Mouse (Mus musculus) CH12.LX (cell line): Measurements from ENCODE around the gene Gm10638. TPM values are rescaled to one million over a fixed set of nuclear protein-coding genes. Genes with fewer than 3 reads are reported as not detected.

Source experiments
- DNase-seq: peaks from one replicate; pipeline ENCODE4 v3.0.0-alpha.2; 2013; ENCODE audit errors: extremely low read depth
- H3K27ac ChIP-seq: 2 replicates; pipeline ENCODE4 v1.5.1; 2012; ENCODE audit warnings: low read depth, mild to moderate bottlenecking, control low read depth, moderate library complexity; ENCODE audit not compliant: insufficient read depth
- H3K27me3 ChIP-seq: replicated peaks from 2 replicates; pipeline ENCODE3; 2012; ENCODE audit warnings: inconsistent platforms
- H3K36me3 ChIP-seq, 2 experiments: replicated peaks in 1 of 2; 2 replicates each; pipeline versions ENCODE3 to v1.6.1; 2012; ENCODE audit warnings: inconsistent platforms in 1 of 2, low read length in 1 of 2, mild to moderate bottlenecking in 1 of 2, mixed read lengths in 1 of 2, moderate library complexity in 1 of 2; ENCODE audit not compliant: control insufficient read depth in 1 of 2, insufficient read depth in 1 of 2
- H3K4me1 ChIP-seq, 2 experiments: 2 replicates each; pipeline ENCODE4 v1.6.1; 2012; ENCODE audit warnings: inconsistent platforms in 1 of 2, moderate library complexity in 1 of 2; ENCODE audit not compliant: insufficient read depth in 2 of 2, control insufficient read depth in 1 of 2
- H3K4me2 ChIP-seq: 2 replicates; pipeline ENCODE4 v1.6.1; 2012; ENCODE audit warnings: low read depth, mild to moderate bottlenecking, control low read depth; ENCODE audit not compliant: poor library complexity, insufficient read depth, severe bottlenecking
- H3K4me3 ChIP-seq, 3 experiments: fragments of 150-350 bp in 1 of 3; sonication (generic) in 1 of 3; replicated peaks in 1 of 3; 2 replicates each; pipeline versions ENCODE3 to v1.5.1; 2011 to 2012; ENCODE audit warnings: low read depth in 2 of 3, low read length in 2 of 3, mild to moderate bottlenecking in 2 of 3, moderate library complexity in 2 of 3, control low read depth in 1 of 3, improper control_type of control experiment in 1 of 3, inconsistent platforms in 1 of 3, mixed read lengths in 1 of 3; ENCODE audit not compliant: poor library complexity in 1 of 3
- H3K79me2 ChIP-seq: replicated peaks from 2 replicates; pipeline ENCODE4 v1.6.1; 2012; ENCODE audit warnings: mild to moderate bottlenecking, moderate library complexity; ENCODE audit not compliant: control insufficient read depth, poor library complexity, insufficient read depth, severe bottlenecking; ENCODE audit errors: extremely low read depth
- H3K9ac ChIP-seq: 2 replicates; pipeline ENCODE4 v1.6.1; 2012; ENCODE audit warnings: low read depth, mild to moderate bottlenecking, control low read depth, moderate library complexity; ENCODE audit not compliant: insufficient read depth
- H3K9me3 ChIP-seq: replicated peaks from 2 replicates; pipeline ENCODE3; 2012; ENCODE audit warnings: low read length, inconsistent platforms, mixed read lengths
- CHD1 ChIP-seq: IDR thresholded peaks from 2 replicates; pipeline ENCODE4 v1.6.1; 2012; ENCODE audit warnings: low read depth, low read length, improper control_type of control experiment, inconsistent platforms
- CHD2 ChIP-seq: IDR thresholded peaks from 2 replicates; pipeline ENCODE4 v1.6.1; 2011; ENCODE audit warnings: low read length, improper control_type of control experiment
- CTCF ChIP-seq, 2 experiments: IDR thresholded peaks in 1 of 2; conservative IDR thresholded peaks in 1 of 2; 2 replicates each; pipeline ENCODE4 v1.5.1; 2011 to 2012; ENCODE audit warnings: low read depth in 2 of 2, low read length in 2 of 2, improper control_type of control experiment in 1 of 2, inconsistent platforms in 1 of 2, mild to moderate bottlenecking in 1 of 2, moderate library complexity in 1 of 2
- E2F4 ChIP-seq: IDR thresholded peaks from 2 replicates; pipeline ENCODE4 v1.6.1; 2011; ENCODE audit warnings: low read depth, low read length, improper control_type of control experiment; ENCODE audit not compliant: insufficient replicate concordance
- ETS1 ChIP-seq: conservative IDR thresholded peaks from 2 replicates; pipeline ENCODE4 v1.6.1; 2012; ENCODE audit warnings: low read depth, mild to moderate bottlenecking, inconsistent platforms, low read length, improper control_type of control experiment, moderate library complexity
- IRF4 ChIP-seq: IDR thresholded peaks from 2 replicates; pipeline ENCODE4 v1.6.1; 2014; ENCODE audit warnings: low read depth, mild to moderate bottlenecking, inconsistent platforms, low read length, improper control_type of control experiment
- JUN ChIP-seq: IDR thresholded peaks from 2 replicates; pipeline ENCODE4 v1.6.1; 2011; ENCODE audit warnings: low read depth, mild to moderate bottlenecking, low read length, improper control_type of control experiment, moderate library complexity; ENCODE audit not compliant: insufficient read depth
- JUND ChIP-seq: conservative IDR thresholded peaks from 2 replicates; pipeline ENCODE4 v1.6.1; 2011; ENCODE audit warnings: low read depth, low read length, improper control_type of control experiment
- MAFK ChIP-seq: IDR thresholded peaks from 2 replicates; pipeline ENCODE4 v1.6.1; 2011; ENCODE audit warnings: low read length, improper control_type of control experiment; ENCODE audit not compliant: insufficient replicate concordance
- MAX ChIP-seq: IDR thresholded peaks from 2 replicates; pipeline ENCODE4 v1.6.1; 2011; ENCODE audit warnings: low read length, improper control_type of control experiment
- MEF2A ChIP-seq: IDR thresholded peaks from 2 replicates; pipeline ENCODE4 v1.6.1; 2014; ENCODE audit warnings: low read depth, mild to moderate bottlenecking, inconsistent platforms, low read length, improper control_type of control experiment, borderline replicate concordance
- MXI1 ChIP-seq: IDR thresholded peaks from 2 replicates; pipeline ENCODE4 v1.6.1; 2011; ENCODE audit warnings: mild to moderate bottlenecking, low read depth, low read length, improper control_type of control experiment
- MYC ChIP-seq: IDR thresholded peaks from 2 replicates; pipeline ENCODE4 v1.6.1; 2011; ENCODE audit warnings: low read depth, mild to moderate bottlenecking, improper control_type of control experiment, low read length
- NELFE ChIP-seq: IDR thresholded peaks from 2 replicates; pipeline ENCODE4 v1.6.1; 2011; ENCODE audit warnings: low read depth, low read length, improper control_type of control experiment
- NRF1 ChIP-seq: IDR thresholded peaks from 2 replicates; pipeline ENCODE4 v1.6.1; 2014; ENCODE audit warnings: low read depth, mild to moderate bottlenecking, inconsistent platforms, low read length, improper control_type of control experiment, moderate library complexity
- PAX5 ChIP-seq: IDR thresholded peaks from 2 replicates; pipeline ENCODE4 v1.6.1; 2012; ENCODE audit warnings: low read length, inconsistent platforms, mixed read lengths
- POLR2AphosphoS2 ChIP-seq: IDR thresholded peaks from 2 replicates; pipeline ENCODE4 v1.6.1; 2011; ENCODE audit warnings: low read depth, low read length, improper control_type of control experiment
- RCOR1 ChIP-seq: conservative IDR thresholded peaks from 2 replicates; pipeline ENCODE4 v1.6.1; 2012; ENCODE audit warnings: low read depth, mild to moderate bottlenecking, inconsistent platforms, low read length, improper control_type of control experiment
- SIN3A ChIP-seq: IDR thresholded peaks from 2 replicates; pipeline ENCODE4 v1.6.1; 2012; ENCODE audit warnings: low read length, improper control_type of control experiment, inconsistent platforms
- SMC3 ChIP-seq: IDR thresholded peaks from 2 replicates; pipeline ENCODE4 v1.6.1; 2011; ENCODE audit warnings: low read depth, low read length, improper control_type of control experiment
- TBP ChIP-seq: conservative IDR thresholded peaks from 2 replicates; pipeline ENCODE4 v1.6.1; 2011; ENCODE audit warnings: low read depth, low read length, improper control_type of control experiment
- TCF12 ChIP-seq: IDR thresholded peaks from 2 replicates; pipeline ENCODE4 v1.6.1; 2014; ENCODE audit warnings: low read depth, mild to moderate bottlenecking, inconsistent platforms, low read length, improper control_type of control experiment
- UBTF ChIP-seq: IDR thresholded peaks from 2 replicates; pipeline ENCODE4 v1.6.1; 2012; ENCODE audit warnings: low read depth, mild to moderate bottlenecking, inconsistent platforms, low read length, improper control_type of control experiment, moderate library complexity
- USF2 ChIP-seq: conservative IDR thresholded peaks from 2 replicates; pipeline ENCODE4 v1.6.1; 2011; ENCODE audit warnings: low read depth, low read length, improper control_type of control experiment
- ZKSCAN1 ChIP-seq: IDR thresholded peaks from 2 replicates; pipeline ENCODE4 v1.6.1; 2012; ENCODE audit warnings: low read depth, inconsistent platforms, low read length, improper control_type of control experiment, borderline replicate concordance
- dilution Hi-C: fragments of 300-500 bp; cut with MboI; formaldehyde crosslinking; loops from 2 replicates; pipeline ENCODE4 v1.14.3; 2020; ENCODE audit warnings: low sequenced_read_pairs; ENCODE audit not compliant: extremely low pct_unique_long_range_greater_than_20kb, extremely low pct_ligation_motif_present
- in situ Hi-C: fragments of 300-500 bp; cut with MboI; formaldehyde crosslinking; loops from 3 replicates; pipeline ENCODE4 v1.14.3; 2019; ENCODE audit warnings: low sequenced_read_pairs, low pct_ligation_motif_present, low pct_unique_long_range_greater_than_20kb, mixed read lengths
- polyA plus RNA-seq: library from polyadenylated mRNA; unstranded; fragments of >175 nt; gene quantifications from 2 replicates; pipeline ENCODE4 v1.2.1, GENCODE M21; 2012; ENCODE audit warnings: low read depth; ENCODE audit not compliant: insufficient read length
- total RNA-seq, 2 experiments: library from RNA; depleted of rRNA; stranded (reverse); fragments of 300-350 nt in 1 of 2; fragments of >200 nt in 1 of 2; gene quantifications; 2 replicates each; pipeline ENCODE4 v1.2.3; 2012 to 2014

The Gm10638 gene
- total and polyA plus RNA-seq, 3 experiments = 0.13 TPM; not detected in 2

- in situ Hi-C loops = no loop called here
- H3K27ac ChIP-seq = no peak overlapping the region
- peaks cover 7 to 37% of the 10 kb centered on the region in 2 experiments for H3K36me3 ChIP-seq
- no peak overlapping the region for H3K9ac ChIP-seq
- no peak overlapping the region for H3K4me2 ChIP-seq
- TF ChIP-seq UBTF (no peak), MXI1 (no peak), MEF2A (no peak), NRF1 (no peak), USF2 (no peak), IRF4 (no peak), MAFK (no peak), RCOR1 (no peak), PAX5 (no peak), ZKSCAN1 (no peak), NELFE (no peak), MAX (no peak), JUND (no peak), CTCF (conservative IDR thresholded peaks at IDR 0.05 in 1 of 2, IDR thresholded peaks at IDR 0.05 in 1 of 2; ENCODE audit: low read depth in 2 of 2, low read length in 2 of 2) (no peak), POLR2AphosphoS2 (no peak)
- TF ChIP-seq, all 38 proteins: peak for 0
- dilution Hi-C loops = no loop called here
- H3K79me2 ChIP-seq = no peaks in the 10 kb centered on the region
- no peaks in the 10 kb centered on the region for H3K4me1 ChIP-seq
- H3K27me3 ChIP-seq = no peaks in the 10 kb centered on the region
- no peaks in the 10 kb centered on the region for H3K9me3 ChIP-seq
- H3K4me3 ChIP-seq = no peak overlapping the region
- no peak for DNase-seq
Measured at GRCm38 (mm10) chr8:86698811-86699421, 46.6 kb upstream of the Gm10638 start.

- dilution Hi-C loops = no loop called here
- in situ Hi-C loops = no loop called here
- H3K4me3 ChIP-seq = no peak overlapping the region
- no peak for DNase-seq
- no peaks in the 10 kb centered on the region for H3K79me2 ChIP-seq
- H3K4me1 ChIP-seq = no peaks in the 10 kb centered on the region
- TF ChIP-seq SMC3 = no peak
- TF ChIP-seq CHD1 = no peak
- TF ChIP-seq TCF12 = no peak
- TF ChIP-seq TBP = no peak
- TF ChIP-seq USF2 = no peak
- TF ChIP-seq ETS1 = no peak
- TF ChIP-seq CTCF (conservative IDR thresholded peaks at IDR 0.05 in 1 of 2, IDR thresholded peaks at IDR 0.05 in 1 of 2; ENCODE audit: low read depth in 2 of 2, low read length in 2 of 2) = no peak
- TF ChIP-seq MYC = no peak
- no peak for TF ChIP-seq NRF1
- TF ChIP-seq CHD2 = no peak
- TF ChIP-seq E2F4 = no peak
- no peak for TF ChIP-seq SIN3A
- no peak for TF ChIP-seq JUN
- TF ChIP-seq, all 38 proteins: peak for 0
- H3K9ac ChIP-seq = no peak overlapping the region
- peaks cover 7 to 37% of the 10 kb centered on the region in 2 experiments for H3K36me3 ChIP-seq
- no peaks in the 10 kb centered on the region for H3K27me3 ChIP-seq
- no peak overlapping the region for H3K27ac ChIP-seq
- H3K9me3 ChIP-seq = no peaks in the 10 kb centered on the region
- no peak overlapping the region for H3K4me2 ChIP-seq
Measured at GRCm38 (mm10) chr8:86699471-86699870, 46.0 kb upstream of the Gm10638 start.
